Mouse (Mus musculus): ENCODE measurements around the gene Ager.

Ager gene

GRCm38 (mm10) chr17:34604511-34605237 lies 7.0 kb downstream of the Ager start:
- DNase-seq (ENCODE audit: low spot score): peak; percentile 64

- peak; percentile 98 for DNase-seq (ENCODE audit: low spot score)
These were observed 7.9 kb downstream of the Ager start for GRCm38 (mm10) chr17:34605609-34606008.

- DNase-seq (ENCODE audit: low spot score): peak; percentile 64
These were observed 8.8 kb downstream of the Ager start for GRCm38 (mm10) chr17:34606186-34607039.

GRCm38 (mm10) chr17:34607997-34608396 lies 10.3 kb downstream of the Ager start:
- peak; percentile 74 for DNase-seq (ENCODE audit: low spot score)

DNA sequence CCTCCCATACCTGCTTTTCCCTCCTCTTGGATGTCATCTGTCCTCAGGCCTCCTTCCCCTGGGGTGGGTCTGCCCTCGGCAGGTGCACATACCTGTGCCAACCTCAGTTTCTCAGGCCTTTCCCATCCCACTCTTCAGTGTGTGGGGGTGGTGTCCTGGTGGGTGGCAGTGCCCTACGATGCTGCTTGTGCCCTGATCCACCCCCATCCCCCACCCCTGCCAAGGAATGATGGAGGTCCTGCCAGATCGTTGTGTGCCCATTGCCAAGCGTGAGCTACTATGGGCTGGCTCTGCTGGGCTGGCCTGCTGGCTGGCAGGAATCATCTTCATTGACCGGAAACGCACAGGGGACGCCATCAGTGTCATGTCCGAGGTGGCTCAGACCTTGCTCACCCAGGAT lies 13.4 kb downstream of the Ager start:
- DNase-seq (ENCODE audit: low spot score): no peak

- DNase-seq (ENCODE audit: low spot score): no peak
These were observed 15.5 kb downstream of the Ager start for GRCm38 (mm10) chr17:34613054-34613645.

GRCm38 (mm10) chr17:34613830-34614229 lies 16.2 kb downstream of the Ager start:
- no peak for DNase-seq (ENCODE audit: low spot score)

DNA sequence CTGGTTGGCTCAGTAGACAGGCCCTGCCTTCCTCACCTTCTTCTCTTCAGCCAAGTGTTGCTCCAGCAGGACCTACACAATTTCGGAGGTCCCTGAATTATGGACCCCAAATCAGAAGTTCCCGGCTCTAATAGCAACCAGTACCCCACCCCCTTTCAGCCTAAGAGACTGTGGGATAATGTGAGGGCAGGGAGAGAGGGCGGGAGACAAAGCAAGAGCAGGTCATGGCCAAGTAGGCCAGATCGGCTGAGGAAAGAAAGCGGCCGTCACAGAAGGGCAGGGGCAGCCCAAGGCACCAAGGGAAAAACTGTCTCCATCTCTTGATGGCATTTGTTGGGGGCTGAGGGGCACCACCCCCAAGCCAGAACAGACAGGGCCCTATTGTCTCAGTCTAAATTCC lies 18.2 kb downstream of the Ager start, which contains the start of gene Egfl8:
Gene Egfl8, minus strand, starts transcription at position 101 of the 400 bp plus-strand sequence.
- DNase-seq (ENCODE audit: low spot score): no peak

- no peak for DNase-seq (ENCODE audit: low spot score)
These were observed 21.3 kb downstream of the Ager start for GRCm38 (mm10) chr17:34618999-34619398.

- no peak for DNase-seq (ENCODE audit: low spot score)
These were observed 23.3 kb downstream of the Ager start for GRCm38 (mm10) chr17:34621006-34621405.

DNA sequence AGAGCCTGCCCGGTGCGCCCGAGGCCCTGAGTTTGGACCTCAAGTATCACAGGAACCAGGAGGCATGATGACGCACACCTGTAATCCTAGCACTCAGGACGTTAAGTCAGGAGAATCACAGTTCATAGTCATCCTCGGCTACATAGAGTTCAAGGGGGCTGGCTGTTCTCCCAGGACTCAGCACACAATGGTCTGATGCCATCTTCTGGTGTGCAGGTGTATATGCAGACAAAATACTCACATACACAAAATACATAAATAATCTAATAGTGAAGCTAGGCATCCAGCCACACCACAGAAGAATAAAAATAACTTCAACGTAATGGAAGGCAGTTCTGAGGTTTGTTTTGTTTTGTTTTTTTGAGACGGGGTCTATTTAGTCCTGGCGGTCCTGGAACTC lies 25.5 kb downstream of the Ager start:
- no peak for DNase-seq (ENCODE audit: low spot score)

GRCm38 (mm10) chr17:34624981-34625380 lies 27.3 kb downstream of the Ager start:
- no peak for DNase-seq (ENCODE audit: low spot score)

GRCm38 (mm10) chr17:34626062-34626772 lies 28.6 kb downstream of the Ager start:
- peak; percentile 46 for DNase-seq (ENCODE audit: low spot score)

- DNase-seq (ENCODE audit: low spot score): peak; percentile 55
These were observed 29.1 kb downstream of the Ager start for GRCm38 (mm10) chr17:34626773-34627092.

GRCm38 (mm10) chr17:34627093-34627942 lies 29.7 kb downstream of the Ager start:
- peak; percentile 92 for DNase-seq (ENCODE audit: low spot score)

GRCm38 (mm10) chr17:34627943-34628643 lies 30.4 kb downstream of the Ager start, which contains the start of gene Ppt2:
TSS of gene Ppt2 (minus strand) at chr17:34628510.
- peak; percentile 73 for DNase-seq (ENCODE audit: low spot score)

- DNase-seq (ENCODE audit: low spot score): no peak
These were observed 30.9 kb downstream of the Ager start for GRCm38 (mm10) chr17:34628644-34628967.

GRCm38 (mm10) chr17:34629221-34629751 lies 31.6 kb downstream of the Ager start, which contains the start of gene Prrt1:
TSS of gene Prrt1 (plus strand) at chr17:34629533.
- DNase-seq (ENCODE audit: low spot score): no peak

- DNase-seq (ENCODE audit: low spot score): no peak
These were observed 32.3 kb downstream of the Ager start for GRCm38 (mm10) chr17:34629796-34630603.

Measured in testis, postnatal 10 days (tissue).